Mouse (Mus musculus) spleen, adult 2 months (tissue): ENCODE results near the gene Orm1.
"Not testable (repeated sequence)": the region's sequence is repeated elsewhere in the genome, so short reads cannot be mapped to it uniquely, and the experiment has no call there.

Experiments
- CTCF ChIP-seq: fragments of 200-500 bp; IDR thresholded peaks from 2 replicates; pipeline ENCODE4 v1.5.1; 2011; ENCODE audit warnings: mild to moderate bottlenecking, inconsistent platforms; ENCODE audit not compliant: insufficient read depth, insufficient read length, insufficient replicate concordance; ENCODE audit errors: extremely low read depth
- POLR2A ChIP-seq: fragments of 200-500 bp; IDR thresholded peaks from 2 replicates; pipeline ENCODE4 v1.6.1; 2011; ENCODE audit warnings: low read depth, low read length, inconsistent platforms

DNA sequence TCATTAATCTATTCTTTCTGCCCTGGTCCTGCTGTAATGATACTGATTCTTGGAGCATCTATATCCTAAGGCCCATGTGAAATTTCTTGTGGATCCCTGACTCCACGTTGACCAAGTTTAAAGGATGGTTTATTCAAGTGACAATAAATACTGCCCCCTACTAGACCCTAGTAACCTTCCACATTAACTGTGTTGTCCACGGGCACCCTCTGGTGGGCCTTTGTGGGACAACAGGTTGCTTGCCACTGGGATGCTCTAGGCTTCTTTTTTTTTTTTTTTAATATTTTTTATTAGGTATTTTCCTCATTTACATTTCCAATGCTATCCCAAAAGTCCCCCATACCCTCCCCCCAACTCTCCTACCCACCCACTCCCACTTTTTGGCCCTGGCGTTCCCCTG lies 24.8 kb upstream of the Orm1 start:
- TF ChIP-seq CTCF = peak; percentile 41; the same call in 1 of the 2 replicates
- not testable (repeated sequence) for TF ChIP-seq POLR2A
